Mouse (Mus musculus): ENCODE results near the gene Lbx1. TPM values are rescaled to one million over a fixed set of nuclear protein-coding genes. Genes with fewer than 3 reads are reported as not detected.

Gene Lbx1
- polyA plus RNA-seq, 1 experiment from 2014 or later = 0.64 TPM

DNA sequence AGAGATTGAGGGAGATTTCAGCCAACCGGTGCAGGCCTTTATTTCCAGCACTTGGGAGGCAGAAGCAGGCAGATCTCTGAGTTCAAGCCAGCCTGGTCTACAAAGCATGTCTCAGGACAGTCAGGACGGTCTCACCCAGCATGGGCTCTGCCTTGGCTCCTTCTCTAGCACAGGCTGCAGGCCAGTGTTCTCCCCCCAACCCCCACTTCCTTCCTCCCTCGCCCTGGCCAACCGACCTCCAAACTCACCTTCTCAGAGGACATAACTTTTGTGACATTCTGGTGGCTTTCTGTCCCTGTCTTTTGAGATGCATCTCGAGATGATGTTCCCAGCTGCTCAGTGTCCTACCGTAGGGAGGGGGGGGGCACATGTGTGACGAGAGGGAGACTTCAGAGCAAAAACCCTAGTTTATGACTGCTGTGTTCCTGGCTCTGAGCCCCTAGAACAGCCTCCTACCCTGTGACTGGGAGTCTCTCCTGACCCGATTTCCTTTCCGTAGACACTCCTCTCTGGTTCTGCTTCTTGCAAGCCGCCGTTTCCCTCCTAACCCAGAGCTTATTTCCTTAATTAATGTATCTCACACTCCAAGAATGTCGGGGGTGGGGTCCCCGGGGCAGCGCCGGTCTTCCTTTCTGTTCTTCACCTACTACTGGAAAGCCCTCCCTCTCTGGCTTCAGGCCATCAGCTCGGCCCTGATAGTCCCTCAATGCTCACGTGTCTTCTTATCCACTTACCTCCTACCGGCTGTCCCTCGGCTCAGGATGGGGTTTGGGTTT lies 27.8 kb downstream of the Lbx1 start:
- Histone ChIP-seq H3K9ac (no peak overlapping the region), H3K4me1 (peaks cover 12% of the 10 kb centered on the region), H3K4me2 (peak overlapping the region; percentile 47), H3K4me3 (peak overlapping the region; percentile 30), H3K27ac (peak overlapping the region; percentile 43), H3K27me3 (peaks cover 6% of the 10 kb centered on the region; the same call in 1 of the 2 replicates), H3K36me3 (no peaks in the 10 kb centered on the region), H3K9me3 (no peaks in the 10 kb centered on the region)
- peak; percentile 24; the same call in 1 of the 2 replicates for ATAC-seq (ENCODE audit: insufficient number of reproducible peaks, low FRiP score, low TSS enrichment, low read depth)
- whole genome bisulfite sequencing = 23% methylated on average over 19 of the region's 19 CpGs

DNA sequence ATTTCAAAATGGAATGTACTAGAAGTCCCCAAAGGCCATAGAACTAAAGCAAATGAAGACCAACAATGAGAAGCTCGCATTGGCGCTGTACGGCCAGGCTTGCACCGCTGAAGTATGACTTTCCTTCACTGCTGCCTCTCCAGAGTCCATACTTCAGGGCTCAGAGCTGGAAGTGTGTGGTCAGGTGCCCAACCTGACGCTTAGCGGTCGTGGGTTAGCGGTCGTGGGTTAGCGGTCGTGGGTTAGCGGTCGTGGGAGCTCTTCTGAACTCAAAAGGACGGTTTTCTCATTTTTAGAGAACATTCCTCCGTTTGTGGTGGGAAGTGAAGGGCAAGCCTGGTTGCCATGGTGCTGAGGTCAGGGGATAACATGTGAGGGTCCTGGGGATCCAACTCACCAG lies 28.5 kb downstream of the Lbx1 start:
- Histone ChIP-seq H3K4me3 (no peak overlapping the region), H3K4me1 (peaks cover 12% of the 10 kb centered on the region), H3K4me2 (no peak overlapping the region), H3K27me3 (peaks cover 6% of the 10 kb centered on the region; the same call in 1 of the 2 replicates), H3K9me3 (no peaks in the 10 kb centered on the region), H3K27ac (no peak overlapping the region), H3K9ac (no peak overlapping the region), H3K36me3 (no peaks in the 10 kb centered on the region)
- WGBS = 93% methylated on average over 15 of the region's 15 CpGs
- ATAC-seq (ENCODE audit: insufficient number of reproducible peaks, low FRiP score, low TSS enrichment, low read depth) = no peak

DNA sequence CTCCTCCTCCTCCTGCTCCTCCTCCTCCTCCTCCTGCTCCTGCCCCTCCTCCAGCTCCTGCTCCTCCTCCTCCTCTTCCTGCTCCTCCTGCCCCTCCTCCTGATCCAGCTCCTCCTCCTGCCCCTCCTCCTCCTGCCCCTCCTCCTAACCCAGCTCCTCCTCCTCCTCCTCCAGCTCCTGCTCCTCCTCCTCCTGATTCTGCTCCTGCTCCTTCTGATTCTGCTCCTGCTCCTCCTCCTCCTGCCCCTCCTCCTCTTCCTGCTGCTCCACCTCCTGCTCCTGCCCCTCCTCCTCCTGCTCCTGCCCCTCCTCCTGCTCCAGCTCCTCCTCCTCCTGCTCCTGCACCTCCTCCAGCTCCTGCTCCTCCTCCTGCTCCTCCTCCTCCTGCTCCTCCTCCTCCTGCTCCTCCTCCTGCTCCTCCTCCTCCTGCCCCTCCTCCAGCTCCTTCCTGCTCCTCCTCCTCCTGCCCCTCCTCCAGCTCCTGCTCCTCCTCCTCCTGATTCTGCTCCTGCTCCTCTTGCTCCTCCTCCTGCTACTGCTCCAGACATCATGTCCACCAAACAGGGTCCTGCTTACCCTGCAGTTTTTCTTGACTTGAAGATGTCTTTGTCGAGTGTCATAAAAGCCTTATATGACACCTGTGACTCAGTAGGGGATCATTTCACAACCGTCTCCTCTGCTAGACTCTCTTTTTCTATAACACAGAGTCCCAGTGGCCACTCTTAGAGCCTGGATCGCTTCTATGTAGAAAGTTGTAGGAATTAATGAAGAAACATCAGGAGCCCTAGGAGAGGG lies 30.1 kb downstream of the Lbx1 start:
- Histone ChIP-seq H3K27me3 (peaks cover 6% of the 10 kb centered on the region; the same call in 1 of the 2 replicates), H3K4me2 (no peak overlapping the region), H3K9ac (no peak overlapping the region), H3K4me1 (peaks cover 12% of the 10 kb centered on the region), H3K27ac (no peak overlapping the region), H3K36me3 (no peaks in the 10 kb centered on the region), H3K9me3 (no peaks in the 10 kb centered on the region), H3K4me3 (no peak overlapping the region)
- 63% methylated on average over 3 of the region's 3 CpGs for WGBS
- ATAC-seq (ENCODE audit: insufficient number of reproducible peaks, low FRiP score, low TSS enrichment, low read depth) = no peak

DNA sequence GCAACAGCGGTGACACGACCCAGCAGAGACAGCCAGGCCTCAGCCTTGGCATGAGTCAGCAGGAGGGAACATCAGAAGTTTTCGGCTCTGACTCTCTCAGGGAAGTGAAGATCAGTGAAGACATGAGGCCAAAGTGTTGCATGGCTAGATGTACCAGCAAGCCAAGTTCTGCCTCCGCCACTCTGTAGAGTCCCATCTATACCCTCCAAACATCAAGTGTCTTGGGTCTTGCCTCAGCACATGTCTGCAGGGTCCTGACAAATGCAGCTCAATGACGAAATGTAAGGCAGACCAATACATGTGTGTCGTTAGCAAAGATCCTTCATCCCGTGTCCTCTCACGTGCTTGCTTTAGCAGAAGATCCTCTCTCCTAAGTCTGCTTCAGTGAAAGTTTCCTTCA lies 38.6 kb downstream of the Lbx1 start:
- WGBS = 87% methylated on average over 8 of the region's 8 CpGs
- Histone ChIP-seq H3K9me3 (0 out of 2 replicates have a peak, but pooled peaks cover 6% of the 10 kb centered on the region), H3K27me3 (no peaks in the 10 kb centered on the region), H3K27ac (no peak overlapping the region), H3K9ac (no peak overlapping the region), H3K4me2 (no peak overlapping the region), H3K4me1 (no peaks in the 10 kb centered on the region), H3K36me3 (no peaks in the 10 kb centered on the region), H3K4me3 (no peak overlapping the region)
- no peak for ATAC-seq (ENCODE audit: insufficient number of reproducible peaks, low FRiP score, low TSS enrichment, low read depth)

GRCm38 (mm10) chr19:45194651-45195050 lies 41.0 kb downstream of the Lbx1 start:
- no peaks in the 10 kb centered on the region for H3K36me3 ChIP-seq
- no peak overlapping the region for H3K27ac ChIP-seq
- ATAC-seq (ENCODE audit: insufficient number of reproducible peaks, low FRiP score, low TSS enrichment, low read depth) = no peak
- H3K9me3 ChIP-seq = 0 out of 2 replicates have a peak, but pooled peaks cover 6% of the 10 kb centered on the region
- H3K4me2 ChIP-seq = no peak overlapping the region
- H3K9ac ChIP-seq = no peak overlapping the region
- no peaks in the 10 kb centered on the region for H3K27me3 ChIP-seq
- no peak overlapping the region for H3K4me3 ChIP-seq
- WGBS = 52% methylated on average over 4 of the region's 4 CpGs
- no peaks in the 10 kb centered on the region for H3K4me1 ChIP-seq

Other genes starting within 250 kb of the Lbx1 start
- gene Sema4g, start 246.7 kb downstream of the Lbx1 start, polyA plus RNA-seq (2015; fragmentation: Nextera tagmentation; extraction: Ambion mirVana) = 3.8 and 4.9 TPM in 2 replicates
- 19.6 and 19.8 TPM in 2 replicates for gene Twnk, start 230.1 kb downstream of the Lbx1 start, polyA plus RNA-seq (2015; fragmentation: Nextera tagmentation; extraction: Ambion mirVana)
- gene Mrpl43, start 229.4 kb downstream of the Lbx1 start, polyA plus RNA-seq (2015; fragmentation: Nextera tagmentation; extraction: Ambion mirVana) = 62.5 and 65.1 TPM in 2 replicates
- 66.8 and 68.3 TPM in 2 replicates for gene Lzts2, start 221.4 kb downstream of the Lbx1 start, polyA plus RNA-seq (2015; fragmentation: Nextera tagmentation; extraction: Ambion mirVana)
- gene Pdzd7, start 190.1 kb downstream of the Lbx1 start, polyA plus RNA-seq (2015; fragmentation: Nextera tagmentation; extraction: Ambion mirVana) = 0.16 and 0.37 TPM in 2 replicates
- 33.8 and 36.9 TPM in 2 replicates for gene Sfxn3, start 188.3 kb downstream of the Lbx1 start, polyA plus RNA-seq (2015; fragmentation: Nextera tagmentation; extraction: Ambion mirVana)
- 38.5 and 60.8 TPM in 2 replicates for gene Kazald1, start 160.6 kb downstream of the Lbx1 start, polyA plus RNA-seq (2015; fragmentation: Nextera tagmentation; extraction: Ambion mirVana)
- 0.87 and 0.88 TPM in 2 replicates for gene Tlx1, start 85.1 kb downstream of the Lbx1 start, polyA plus RNA-seq (2015; fragmentation: Nextera tagmentation; extraction: Ambion mirVana)
- gene Btrc, start 127.9 kb upstream of the Lbx1 start, polyA plus RNA-seq (2015; fragmentation: Nextera tagmentation; extraction: Ambion mirVana) = 40.6 and 42.1 TPM in 2 replicates

Measured in limb, embryonic 15.5 days (tissue).